Comparison of ENCODE assay signal across 8 mouse cellular contexts in genomic region chr5:17573694-17574380, GRCm38 (mm10). TPM values are rescaled to one million over a fixed set of nuclear protein-coding genes. Genes with fewer than 3 reads are reported as not detected.
DNase-seq lines count a peak whose midpoint lies in the region; ATAC-seq and TF ChIP-seq lines count a peak whose summit lies in the region.

Gene Sema3c, plus strand, starts transcription at chr5:17574281.

- H3K4me2 ChIP-seq in heart, embryonic 11.5 days = peak within 1 kb of the TSS; percentile 82

- no peaks in the 10 kb centered on the region for H3K36me3 ChIP-seq in liver, adult 2 months (ENCODE audit: control insufficient read depth, insufficient read depth, low read length)
- H3K36me3 ChIP-seq in heart, embryonic 11.5 days (ENCODE audit: control insufficient read depth, insufficient read depth, low read length) = no peaks in the 10 kb centered on the region

- H3K4me1 ChIP-seq in liver, adult 2 months (ENCODE audit: control insufficient read depth, insufficient read depth, low read length) = peaks cover 3% of the 10 kb centered on the region; the same call in 1 of the 2 replicates
- no peaks in the 10 kb centered on the region for H3K4me1 ChIP-seq in heart, embryonic 11.5 days (ENCODE audit: control insufficient read depth, insufficient read depth, low read length)

- DNase-seq in liver, adult 2 months (ENCODE audit: extremely low read depth, low read depth, low spot score) = no peak
- DNase-seq in liver = no peak
- peak; percentile 29 for DNase-seq in embryo, embryonic 11.5 days (ENCODE audit: low read depth, low spot score)
- peak; percentile 32 for DNase-seq in large intestine, adult 2 months (ENCODE audit: low read depth, low spot score)
- DNase-seq in lung, postnatal 25 days (ENCODE audit: low spot score) = peak; percentile 21
- no peak for DNase-seq in spleen, postnatal 36 days (ENCODE audit: low spot score in 2 of 2)

- peaks cover 11% of the 10 kb centered on the region for H3K27me3 ChIP-seq in liver, adult 2 months (ENCODE audit: control insufficient read depth, insufficient read depth, low read length)
- H3K27me3 ChIP-seq in heart, embryonic 11.5 days (ENCODE audit: control insufficient read depth, insufficient read depth, low read length) = no peaks in the 10 kb centered on the region

- H3K9me3 ChIP-seq in heart, embryonic 11.5 days (replicated peaks; ENCODE audit: control insufficient read depth, low read length) = no peaks in the 10 kb centered on the region

- no peak for TF ChIP-seq CTCF in liver, adult 2 months (IDR thresholded peaks at IDR 0.05; ENCODE audit: low read depth, low read length)

- TF ChIP-seq POLR2A in liver, adult 2 months (IDR thresholded peaks at IDR 0.05; ENCODE audit: extremely low read depth, insufficient read depth, low read length) = no peak

- peak within 1 kb of the TSS; percentile 44; the same call in 1 of the 2 replicates for H3K4me3 ChIP-seq in liver, adult 2 months (ENCODE audit: insufficient read depth, low read depth, low read length)
- peak within 1 kb of the TSS; percentile 55 for H3K4me3 ChIP-seq in heart, embryonic 11.5 days (ENCODE audit: low read depth, low read length)

- H3K79me2 ChIP-seq in liver, adult 2 months (ENCODE audit: control insufficient read depth, insufficient read depth, low read length) = no peaks in the 10 kb centered on the region

- H3K27ac ChIP-seq in liver, adult 2 months (replicated peaks; ENCODE audit: insufficient read depth, low read depth, low read length) = no peak within 1 kb of the TSS; the same call in 1 of the 2 replicates
- peak within 1 kb of the TSS; percentile 69 for H3K27ac ChIP-seq in heart, embryonic 11.5 days (ENCODE audit: low read depth, low read length)

- ATAC-seq in heart, embryonic 11.5 days (replicated peaks; ENCODE audit: insufficient number of reproducible peaks, low FRiP score, low TSS enrichment) = 0 out of 2 replicates have a peak, but pooled peaks have one; percentile 3
- no peak for ATAC-seq in activated CD4-positive, CD25-positive, alpha-beta regulatory T cell, adult 4 months

- no peak within 1 kb of the TSS for H3K9ac ChIP-seq in liver, adult 2 months (ENCODE audit: low read depth, low read length)
- H3K9ac ChIP-seq in heart, embryonic 11.5 days (ENCODE audit: low read depth, low read length) = peak within 1 kb of the TSS; percentile 66

- 2% methylated on average over 16 of the region's 16 CpGs for whole genome bisulfite sequencing in liver, adult 2 months
- 1% methylated on average over 16 of the region's 16 CpGs for WGBS in heart, embryonic 11.5 days (ENCODE audit: insufficient replicate concordance)
- 1% methylated on average over 16 of the region's 16 CpGs for WGBS in large intestine, adult 2 months

RNA-seq across cellular contexts. Expression of gene Sema3c, which starts in this region (rescaled TPM):
- 0.55 and 0.67 TPM in 2 replicates for total RNA-seq in liver, adult 2 months (2014; rRNA removed)
- polyA plus RNA-seq in liver, adult 2 months (2012; rRNA removed) = 0.19 and 0.28 TPM in 2 replicates
- 30.3 and 33.7 TPM in 2 replicates for polyA plus RNA-seq in heart, embryonic 11.5 days (2014; fragmentation: Nextera tagmentation; extraction: Ambion mirVana)
- 1.9 and 2.6 TPM in 2 replicates for polyA plus RNA-seq in large intestine, adult 2 months (2012; rRNA removed)
- under 1 TPM in 1 of 2 experiments, not detected in 1; 0.21 TPM for polyA plus RNA-seq in activated CD4-positive, CD25-positive, alpha-beta regulatory T cell, adult 4 months (2017; shearing (Covaris generic))

Comparison
In these comparisons a context has a peak if more than half of its experiments do, and no peak if none do; other contexts are left out.
1. DNase-seq: peak in embryo, embryonic 11.5 days (single experiment), large intestine, adult 2 months (single experiment) and lung, postnatal 25 days (single experiment); none in liver, adult 2 months (single experiment), liver (single experiment) and spleen, postnatal 36 days (0 of 2).